Mouse (Mus musculus) embryonic facial prominence, embryonic 13.5 days (tissue): Measurements from ENCODE around the gene Eprs. TPM values are rescaled to one million over a fixed set of nuclear protein-coding genes. Genes with fewer than 3 reads are reported as not detected.

ENCODE experiments used
- ATAC-seq: fragments of 200-750 bp; cut with Nextera tagmentation; 2 replicates; pipeline ENCODE4 v1.8.0; 2017; ENCODE audit warnings: low read depth; ENCODE audit not compliant: insufficient number of reproducible peaks, insufficient read depth, low FRiP score, low TSS enrichment
- H3K27ac ChIP-seq: fragments of 300-500 bp; sonication (generic); 2 replicates; pipeline ENCODE4 v1.5.1; 2015; ENCODE audit warnings: moderate library complexity, mild to moderate bottlenecking, inconsistent platforms
- H3K27me3 ChIP-seq: fragments of 300-500 bp; sonication (generic); 2 replicates; pipeline ENCODE4 v1.6.1; 2015; ENCODE audit warnings: mild to moderate bottlenecking, inconsistent platforms
- H3K36me3 ChIP-seq: fragments of 300-500 bp; sonication (generic); 2 replicates; pipeline ENCODE4 v1.6.1; 2015; ENCODE audit warnings: mild to moderate bottlenecking, inconsistent platforms
- H3K4me1 ChIP-seq: fragments of 300-500 bp; sonication (generic); 2 replicates; pipeline ENCODE4 v1.6.1; 2015; ENCODE audit warnings: inconsistent platforms
- H3K4me2 ChIP-seq: fragments of 300-500 bp; sonication (generic); 2 replicates; pipeline ENCODE4 v1.6.1; 2015; ENCODE audit warnings: moderate library complexity, mild to moderate bottlenecking, inconsistent platforms
- H3K4me3 ChIP-seq: fragments of 300-500 bp; sonication (generic); 2 replicates; pipeline ENCODE4 v1.5.1; 2015; ENCODE audit warnings: mild to moderate bottlenecking, inconsistent platforms
- H3K9ac ChIP-seq: fragments of 300-500 bp; sonication (generic); 2 replicates; pipeline ENCODE4 v1.6.1; 2015; ENCODE audit warnings: mild to moderate bottlenecking, inconsistent platforms
- H3K9me3 ChIP-seq: fragments of 300-500 bp; sonication (generic); 2 replicates; pipeline ENCODE4 v1.6.1; 2016; ENCODE audit warnings: inconsistent platforms
- WGBS: fragments of 180-500 bp; shearing (Covaris S2); methylation state at CpG from one replicate; pipeline ENCODE4 v1.1.7; 2015; ENCODE audit warnings: mixed read lengths; 5-methylcytosine and 5-hydroxymethylcytosine counted together
- polyA plus RNA-seq: library from polyadenylated mRNA; unstranded; fragments of >200 nt; fragmentation: Nextera tagmentation; extraction: Ambion mirVana; gene quantifications from 2 replicates; pipeline ENCODE4 v1.2.1, GENCODE M21; 2015

Eprs gene
- polyA plus RNA-seq, 1 experiment from 2014 or later = 161 TPM

DNA sequence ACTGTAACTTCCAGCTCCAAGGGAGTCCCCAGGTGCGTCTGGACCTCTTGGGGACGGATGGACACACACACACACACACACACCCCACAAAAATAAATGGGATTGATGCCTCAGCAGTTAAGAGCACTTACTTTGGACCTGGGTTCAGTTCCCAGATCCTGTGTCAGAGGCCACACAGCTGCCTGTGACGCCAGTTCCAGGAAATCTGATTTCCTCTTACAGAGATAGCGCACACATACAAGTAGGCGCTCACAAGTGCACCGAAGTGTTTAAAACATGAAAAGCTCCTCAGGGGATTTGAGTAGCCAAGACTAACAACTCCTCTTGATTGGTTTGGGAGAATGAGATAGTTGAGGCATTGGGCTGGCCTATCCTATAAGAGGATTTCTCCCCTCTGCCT, 57.9 kb downstream of the Eprs start:
- no peak for ATAC-seq
- no peak overlapping the region for H3K9ac ChIP-seq
- H3K27me3 ChIP-seq = no peaks in the 10 kb centered on the region
- H3K27ac ChIP-seq = no peak overlapping the region
- no peak overlapping the region for H3K4me3 ChIP-seq
- H3K4me1 ChIP-seq = no peaks in the 10 kb centered on the region
- peaks cover 85% of the 10 kb centered on the region for H3K36me3 ChIP-seq
- H3K9me3 ChIP-seq = no peaks in the 10 kb centered on the region
- H3K4me2 ChIP-seq = no peak overlapping the region
- WGBS = 90% methylated on average over 6 of the region's 6 CpGs

DNA sequence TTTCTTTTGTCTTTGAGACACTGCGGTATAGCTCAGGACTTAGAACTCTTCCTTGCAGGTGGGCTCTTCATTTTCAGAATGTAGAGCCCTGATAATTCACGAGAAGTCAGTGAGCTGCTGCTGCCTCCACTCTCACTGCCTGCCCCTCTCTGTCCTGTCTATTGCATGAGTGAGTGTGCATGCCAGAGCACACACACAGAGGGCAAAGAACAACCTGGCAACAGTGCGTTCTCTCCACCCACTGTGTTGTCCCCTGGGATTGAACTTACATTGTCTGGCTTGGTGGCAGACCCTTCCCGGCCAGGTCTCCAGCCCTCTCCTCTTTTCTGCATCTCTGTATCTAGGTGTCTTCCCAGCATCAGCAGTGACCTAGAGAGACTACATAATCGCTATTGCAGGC, 63.7 kb downstream of the Eprs start:
- Histone ChIP-seq H3K9me3 (no peaks in the 10 kb centered on the region), H3K9ac (no peak overlapping the region), H3K4me1 (no peaks in the 10 kb centered on the region), H3K36me3 (peaks cover 76% of the 10 kb centered on the region), H3K27ac (no peak overlapping the region), H3K4me2 (no peak overlapping the region), H3K27me3 (no peaks in the 10 kb centered on the region), H3K4me3 (no peak overlapping the region)
- ATAC-seq = no peak
- 94% methylated on average over 5 of the region's 5 CpGs for WGBS

DNA sequence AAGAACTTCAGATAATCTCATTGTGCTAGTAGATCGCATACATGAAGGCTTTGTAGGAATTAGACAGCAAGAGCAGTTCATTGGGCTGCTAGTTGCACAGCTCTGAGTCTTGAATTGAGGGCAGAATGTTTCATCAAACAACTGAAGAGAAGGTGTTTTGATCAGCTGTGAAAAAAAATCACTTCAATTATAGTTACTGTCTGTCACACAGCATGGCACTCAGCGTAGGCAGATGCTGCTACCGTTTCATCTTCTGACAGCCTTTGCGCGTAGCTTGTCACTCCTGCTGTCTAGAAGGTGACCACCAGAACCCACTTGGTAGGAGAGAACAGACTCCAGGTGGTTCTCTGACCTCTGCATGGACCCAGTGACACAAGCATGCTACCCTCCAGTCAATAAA, 67.6 kb downstream of the Eprs start:
- 92% methylated on average over 5 of the region's 5 CpGs for WGBS
- H3K4me1 ChIP-seq = no peaks in the 10 kb centered on the region
- H3K27ac ChIP-seq = no peak overlapping the region
- no peak overlapping the region for H3K4me3 ChIP-seq
- no peaks in the 10 kb centered on the region for H3K27me3 ChIP-seq
- peaks cover 44% of the 10 kb centered on the region for H3K36me3 ChIP-seq
- H3K4me2 ChIP-seq = no peak overlapping the region
- no peak overlapping the region for H3K9ac ChIP-seq
- no peak for ATAC-seq
- no peaks in the 10 kb centered on the region for H3K9me3 ChIP-seq

DNA sequence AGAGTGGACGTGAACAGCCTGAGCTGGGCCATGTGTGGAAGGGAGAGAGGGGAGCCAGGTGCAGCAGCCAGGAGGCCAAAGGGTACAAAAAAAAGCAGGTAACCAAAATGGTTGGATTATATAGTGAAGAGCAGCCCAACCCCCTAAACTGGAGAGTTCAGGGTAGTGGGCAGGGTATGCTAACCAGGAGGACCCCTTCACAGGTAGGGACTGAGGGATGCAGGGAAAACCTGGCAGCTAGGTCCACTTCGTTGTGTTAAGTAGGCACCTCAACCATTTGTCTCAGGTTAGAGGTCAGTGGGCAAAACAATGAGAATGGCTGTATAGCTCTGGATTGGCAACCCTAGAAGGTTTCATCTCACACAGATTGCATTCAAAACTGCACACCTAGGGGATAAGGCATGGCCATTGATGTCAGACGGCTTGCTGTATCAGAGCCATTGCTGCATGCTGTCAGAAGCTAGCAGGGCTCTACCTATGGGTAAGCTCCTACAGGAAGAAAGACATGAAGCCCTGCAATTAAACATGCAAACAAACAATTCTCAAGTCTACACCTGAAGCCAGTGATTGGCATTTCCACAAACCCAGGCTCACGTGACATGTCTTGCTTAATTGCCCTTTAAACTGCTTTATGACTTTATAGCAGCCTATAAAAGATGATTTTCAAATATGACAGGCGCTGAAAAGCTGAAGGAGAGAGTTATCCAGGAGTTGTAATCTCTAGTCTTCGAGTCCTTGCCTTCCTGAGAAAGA, 68.6 kb downstream of the Eprs start:
- ATAC-seq = no peak
- H3K4me1 ChIP-seq = no peaks in the 10 kb centered on the region
- H3K4me2 ChIP-seq = no peak overlapping the region
- peaks cover 36% of the 10 kb centered on the region for H3K36me3 ChIP-seq
- H3K4me3 ChIP-seq = no peak overlapping the region
- WGBS = 76% methylated on average over 6 of the region's 6 CpGs
- no peaks in the 10 kb centered on the region for H3K9me3 ChIP-seq
- no peak overlapping the region for H3K9ac ChIP-seq
- H3K27ac ChIP-seq = no peak overlapping the region
- H3K27me3 ChIP-seq = no peaks in the 10 kb centered on the region

DNA sequence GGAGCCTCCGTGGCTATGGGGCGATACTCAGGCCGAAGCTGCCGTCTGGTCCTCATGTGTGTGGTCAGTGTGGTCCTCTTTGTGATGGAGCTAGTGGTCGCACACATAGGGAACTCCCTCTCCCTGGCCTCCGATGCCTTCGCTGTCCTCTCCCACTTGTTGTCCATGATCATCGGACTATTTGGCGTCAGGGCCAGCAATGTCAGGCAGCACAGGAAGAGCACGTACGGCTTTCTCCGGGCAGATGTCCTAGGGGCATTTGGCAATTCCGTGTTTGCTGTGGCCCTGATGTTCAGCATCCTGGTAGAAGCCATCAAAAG, 69.1 kb downstream of the Eprs start:
- H3K4me3 ChIP-seq = no peak overlapping the region
- no peak overlapping the region for H3K9ac ChIP-seq
- no peaks in the 10 kb centered on the region for H3K4me1 ChIP-seq
- WGBS = 81% methylated on average over 13 of the region's 13 CpGs
- H3K36me3 ChIP-seq = peaks cover 30% of the 10 kb centered on the region
- no peak overlapping the region for H3K4me2 ChIP-seq
- no peaks in the 10 kb centered on the region for H3K9me3 ChIP-seq
- no peak overlapping the region for H3K27ac ChIP-seq
- ATAC-seq = no peak
- H3K27me3 ChIP-seq = no peaks in the 10 kb centered on the region

DNA sequence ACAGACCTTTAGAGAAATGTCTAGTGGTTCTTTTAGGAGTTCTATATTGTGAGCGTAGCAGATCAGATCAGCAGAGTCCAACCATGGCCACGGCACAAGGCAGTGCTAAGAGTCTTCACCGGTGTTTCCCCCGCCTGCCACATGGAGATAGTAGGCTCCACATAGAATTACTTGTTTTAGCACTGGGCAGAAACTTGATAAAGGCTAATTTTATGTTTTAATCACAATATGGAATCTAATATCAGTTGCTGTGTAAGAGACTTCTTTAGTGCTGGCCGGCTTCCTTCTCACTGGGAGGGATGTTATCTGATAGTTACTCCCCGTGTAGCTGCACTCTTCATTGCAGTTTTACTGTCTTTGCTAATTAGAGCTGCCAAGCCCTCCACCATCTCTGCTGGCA, 70.3 kb downstream of the Eprs start:
- 79% methylated on average over 6 of the region's 6 CpGs for WGBS
- Histone ChIP-seq H3K36me3 (peaks cover 20% of the 10 kb centered on the region), H3K4me3 (no peak overlapping the region), H3K9ac (no peak overlapping the region), H3K4me2 (no peak overlapping the region), H3K27me3 (no peaks in the 10 kb centered on the region), H3K9me3 (no peaks in the 10 kb centered on the region), H3K4me1 (no peaks in the 10 kb centered on the region), H3K27ac (no peak overlapping the region)
- ATAC-seq = no peak

DNA sequence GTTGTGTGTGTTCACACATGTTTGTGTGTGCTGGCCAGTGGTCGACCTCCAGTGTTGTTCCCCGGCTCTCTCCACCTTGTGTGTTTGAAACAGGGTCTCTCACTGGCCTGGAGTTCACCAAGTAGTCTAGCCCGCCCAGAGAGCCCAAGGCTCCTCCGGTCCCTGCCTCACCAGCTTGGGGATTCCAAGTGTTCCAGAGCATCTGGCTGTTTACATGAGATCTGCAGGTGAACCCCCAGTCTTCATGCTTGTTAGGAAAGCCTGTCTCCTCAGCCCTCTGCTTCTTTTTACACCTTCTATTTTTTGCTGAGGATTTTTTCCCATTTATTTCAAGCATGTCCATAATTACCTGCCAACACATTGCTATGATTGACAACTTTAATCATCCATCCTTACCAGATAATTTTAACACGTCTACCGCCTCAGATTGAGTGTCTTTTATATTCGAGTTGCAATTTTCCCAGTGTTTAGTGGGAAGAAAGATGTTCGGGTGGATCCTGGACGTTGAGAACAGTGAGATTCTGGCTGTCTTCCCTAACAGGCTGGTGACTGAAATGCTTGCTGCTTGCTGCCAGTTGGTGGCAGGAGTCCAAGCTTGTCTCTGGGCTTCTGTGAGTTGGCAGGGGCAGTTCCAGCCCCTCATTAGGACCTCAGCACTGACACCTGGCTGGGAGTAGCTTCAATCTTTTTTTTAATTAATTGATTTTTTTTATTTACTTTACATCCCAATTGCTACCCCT, 76.2 kb downstream of the Eprs start:
- Histone ChIP-seq H3K27me3 (no peaks in the 10 kb centered on the region), H3K4me1 (no peaks in the 10 kb centered on the region), H3K27ac (no peak overlapping the region), H3K4me3 (no peak overlapping the region), H3K4me2 (no peak overlapping the region), H3K36me3 (no peaks in the 10 kb centered on the region), H3K9ac (no peak overlapping the region), H3K9me3 (no peaks in the 10 kb centered on the region)
- no peak for ATAC-seq
- WGBS = 63% methylated on average over 9 of the region's 9 CpGs

DNA sequence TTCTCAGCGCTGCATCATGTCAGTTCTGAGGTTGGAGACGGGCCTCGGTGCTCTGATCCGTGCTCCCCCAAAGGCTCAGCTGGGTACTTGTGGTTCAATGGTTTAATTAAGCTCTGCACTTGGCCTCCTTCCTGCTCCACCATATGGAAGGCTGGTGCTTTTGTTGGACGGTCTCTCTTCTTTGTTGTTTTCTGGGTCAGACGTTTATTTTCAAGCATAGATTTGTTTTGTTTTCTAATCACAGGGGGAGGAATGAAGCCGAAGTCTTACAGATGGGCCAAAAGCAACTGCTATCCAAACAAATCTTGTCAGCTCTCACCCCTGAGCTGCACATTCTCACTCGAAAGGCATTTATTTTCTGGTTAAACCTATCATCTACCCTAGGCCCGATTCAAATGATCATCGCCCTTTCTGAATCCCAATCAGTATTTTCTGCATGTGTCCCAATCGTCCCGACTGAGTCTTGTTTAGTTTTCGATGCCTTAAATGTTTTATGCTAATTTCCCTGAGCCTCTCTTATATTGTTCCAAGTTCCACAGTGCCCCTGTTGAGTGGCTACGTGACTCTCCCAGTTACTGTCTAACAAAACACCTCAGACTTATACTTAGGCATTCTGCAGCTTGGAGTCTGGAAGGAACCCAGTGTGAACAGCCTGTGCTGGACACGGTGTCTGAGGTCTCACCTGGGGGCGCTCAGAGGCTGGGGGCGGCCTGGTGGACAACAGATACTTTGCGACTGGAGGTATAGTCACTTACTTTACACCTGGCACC, 79.0 kb downstream of the Eprs start:
- no peak for ATAC-seq
- H3K27me3 ChIP-seq = no peaks in the 10 kb centered on the region
- no peak overlapping the region for H3K4me2 ChIP-seq
- no peaks in the 10 kb centered on the region for H3K4me1 ChIP-seq
- H3K36me3 ChIP-seq = no peaks in the 10 kb centered on the region
- whole genome bisulfite sequencing = 73% methylated on average over 18 of the region's 18 CpGs
- H3K27ac ChIP-seq = no peak overlapping the region
- no peak overlapping the region for H3K9ac ChIP-seq
- no peaks in the 10 kb centered on the region for H3K9me3 ChIP-seq
- H3K4me3 ChIP-seq = no peak overlapping the region

DNA sequence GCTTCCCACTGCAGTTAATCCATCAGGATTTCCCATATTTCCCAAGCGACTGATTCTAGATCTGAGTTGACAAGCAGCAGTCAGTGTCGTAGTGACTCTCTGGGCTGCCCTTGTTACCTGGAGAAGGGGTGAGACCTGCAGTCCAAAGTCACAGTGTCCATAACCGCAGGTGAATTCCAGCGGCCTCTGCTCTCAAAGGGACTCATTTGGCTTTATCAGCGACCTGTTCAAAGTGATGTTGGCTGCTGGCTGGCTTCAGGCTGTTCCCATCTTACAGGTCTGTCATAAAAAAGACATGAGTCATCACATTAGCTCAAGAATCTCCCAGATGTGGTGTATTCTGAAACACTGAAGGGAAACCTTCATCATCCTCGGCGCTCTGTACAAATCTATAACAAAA, 86.1 kb downstream of the Eprs start:
- no peak for ATAC-seq

DNA sequence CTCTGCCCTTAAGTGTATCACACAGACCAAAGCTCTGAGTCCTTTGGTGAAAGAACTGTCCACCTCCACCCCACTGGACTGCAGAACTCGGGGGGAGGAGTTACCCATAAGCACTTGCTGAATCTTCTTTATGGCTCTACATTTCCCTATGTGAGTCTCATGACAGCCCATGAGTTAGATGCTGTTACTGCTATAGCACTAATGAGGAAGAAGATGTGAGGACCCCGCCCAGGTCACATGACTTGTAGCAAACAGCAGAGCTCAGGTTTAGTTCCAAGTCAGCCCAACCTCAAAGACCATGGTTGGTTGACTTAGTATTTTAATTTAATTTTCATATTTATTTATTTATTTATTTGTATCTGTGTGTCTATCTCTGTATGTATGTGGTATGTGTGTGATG, 86.9 kb downstream of the Eprs start:
- Histone ChIP-seq H3K4me3 (no peak overlapping the region), H3K4me1 (no peaks in the 10 kb centered on the region), H3K9me3 (no peaks in the 10 kb centered on the region), H3K9ac (no peak overlapping the region), H3K4me2 (no peak overlapping the region), H3K27ac (no peak overlapping the region), H3K27me3 (peaks cover 16% of the 10 kb centered on the region), H3K36me3 (no peaks in the 10 kb centered on the region)
- 68% methylated on average over 2 of the region's 2 CpGs for WGBS
- no peak for ATAC-seq

More for the DNA sequence above, 86.1 kb downstream of the Eprs start:
- H3K27ac ChIP-seq = no peak overlapping the region
- no peak overlapping the region for H3K4me2 ChIP-seq
- no peaks in the 10 kb centered on the region for H3K4me1 ChIP-seq
- WGBS = 84% methylated on average over 7 of the region's 7 CpGs
- peaks cover 8% of the 10 kb centered on the region for H3K27me3 ChIP-seq
- no peaks in the 10 kb centered on the region for H3K36me3 ChIP-seq
- H3K9me3 ChIP-seq = no peaks in the 10 kb centered on the region
- H3K4me3 ChIP-seq = no peak overlapping the region
- H3K9ac ChIP-seq = no peak overlapping the region

DNA sequence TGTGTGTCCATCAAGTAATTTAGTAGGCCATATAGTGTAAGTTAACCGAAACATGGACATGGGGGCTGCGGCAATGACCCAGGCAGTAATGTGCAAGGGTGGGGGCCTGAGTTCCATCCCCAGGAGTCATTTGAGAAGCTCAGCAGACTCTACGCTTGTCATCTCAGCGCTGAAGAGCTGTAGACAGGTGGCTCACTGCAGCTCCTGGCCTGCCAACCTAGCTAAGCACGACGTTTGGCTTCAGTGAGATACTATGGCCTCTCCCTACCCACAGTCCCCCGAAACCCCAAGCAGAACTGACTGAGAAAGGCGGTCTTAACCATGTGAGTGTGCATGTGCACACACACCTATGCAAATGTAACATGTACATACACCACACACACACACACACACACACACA, 88.2 kb downstream of the Eprs start:
- WGBS = 85% methylated on average over 8 of the region's 8 CpGs
- H3K27ac ChIP-seq = no peak overlapping the region

DNA sequence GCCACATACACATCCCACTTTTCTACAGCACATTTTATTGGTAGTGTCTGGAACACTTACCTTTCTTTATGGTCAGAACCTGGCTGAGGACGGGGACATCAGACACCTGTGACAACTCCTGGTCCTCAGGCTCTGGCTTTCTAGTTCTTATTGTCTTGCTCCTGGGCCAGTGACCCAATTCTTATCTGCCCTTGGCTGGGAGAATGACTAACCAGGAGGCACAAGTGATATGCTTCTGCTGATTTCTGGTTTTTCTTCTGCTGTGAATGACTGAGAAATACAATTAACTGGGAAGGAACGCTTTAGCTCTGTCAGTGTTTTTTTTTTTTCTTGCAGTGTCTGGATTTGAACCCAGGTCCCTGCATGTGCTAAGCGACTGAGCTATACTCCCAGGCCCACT, 88.7 kb downstream of the Eprs start:
- peaks cover 33% of the 10 kb centered on the region for H3K27me3 ChIP-seq
- WGBS = 92% methylated on average over 3 of the region's 3 CpGs
- no peak overlapping the region for H3K9ac ChIP-seq
- H3K4me3 ChIP-seq = no peak overlapping the region
- no peak for ATAC-seq
- H3K36me3 ChIP-seq = no peaks in the 10 kb centered on the region
- peaks cover 9% of the 10 kb centered on the region for H3K4me1 ChIP-seq
- H3K27ac ChIP-seq = no peak overlapping the region
- no peaks in the 10 kb centered on the region for H3K9me3 ChIP-seq
- H3K4me2 ChIP-seq = no peak overlapping the region

More for the DNA sequence above, 88.2 kb downstream of the Eprs start:
- H3K4me3 ChIP-seq = no peak overlapping the region
- ATAC-seq = no peak
- H3K9me3 ChIP-seq = no peaks in the 10 kb centered on the region
- H3K36me3 ChIP-seq = no peaks in the 10 kb centered on the region
- no peak overlapping the region for H3K9ac ChIP-seq
- no peak overlapping the region for H3K4me2 ChIP-seq
- H3K27me3 ChIP-seq = peaks cover 29% of the 10 kb centered on the region
- H3K4me1 ChIP-seq = peaks cover 9% of the 10 kb centered on the region
